Mouse (Mus musculus) stomach, embryonic 14.5 days (tissue): ENCODE measurements around the gene Hephl1. TPM values are rescaled to one million over a fixed set of nuclear protein-coding genes. Genes with fewer than 3 reads are reported as not detected.

Source experiments
- ATAC-seq: fragments of 200-750 bp; cut with Nextera tagmentation; 2 replicates; pipeline ENCODE4 v1.8.0; 2017; ENCODE audit warnings: low read depth, moderate TSS enrichment; ENCODE audit not compliant: insufficient number of reproducible peaks, insufficient read depth, low FRiP score
- H3K27ac ChIP-seq: fragments of 300-500 bp; sonication (generic); 2 replicates; pipeline ENCODE4 v1.5.1; 2014; ENCODE audit warnings: mild to moderate bottlenecking, low read length, moderate library complexity, mixed read lengths
- H3K27me3 ChIP-seq: fragments of 300-500 bp; sonication (generic); 2 replicates; pipeline ENCODE4 v1.6.1; 2014; ENCODE audit warnings: low read length, control low read depth, mixed read lengths; ENCODE audit not compliant: control insufficient read depth, insufficient read depth
- H3K36me3 ChIP-seq: fragments of 300-500 bp; sonication (generic); 2 replicates; pipeline ENCODE4 v1.6.1; 2014; ENCODE audit warnings: mild to moderate bottlenecking, control low read depth, low read length, moderate library complexity, mixed read lengths; ENCODE audit not compliant: control insufficient read depth, insufficient read depth
- H3K4me1 ChIP-seq: fragments of 300-500 bp; sonication (generic); 2 replicates; pipeline ENCODE4 v1.6.1; 2014; ENCODE audit warnings: low read length, control low read depth, mixed read lengths; ENCODE audit not compliant: control insufficient read depth, insufficient read depth
- H3K4me2 ChIP-seq: fragments of 300-500 bp; sonication (generic); replicated peaks from 2 replicates; pipeline ENCODE4 v1.6.1; 2014; ENCODE audit warnings: low read depth, low read length, control low read depth
- H3K4me3 ChIP-seq: fragments of 300-500 bp; sonication (generic); 2 replicates; pipeline ENCODE4 v1.5.1; 2014; ENCODE audit warnings: low read depth, low read length, control low read depth
- H3K9ac ChIP-seq: fragments of 300-500 bp; sonication (generic); replicated peaks from 2 replicates; pipeline ENCODE4 v1.6.1; 2014; ENCODE audit warnings: low read depth, mild to moderate bottlenecking, control low read depth, low read length, moderate library complexity, mixed read lengths
- H3K9me3 ChIP-seq: fragments of 300-500 bp; sonication (generic); 2 replicates; pipeline ENCODE4 v1.6.1; 2016; ENCODE audit warnings: low read depth, low read length, control low read depth; ENCODE audit not compliant: control insufficient read depth
- WGBS: fragments of 180-500 bp; shearing (Covaris S2); extraction: QIAGEN DNeasy Blood & Tissue Kit; methylation state at CpG from one replicate; pipeline ENCODE4 v1.1.7; 2014; 5-methylcytosine and 5-hydroxymethylcytosine counted together
- polyA plus RNA-seq: library from polyadenylated mRNA; unstranded; fragments of >200 nt; fragmentation: Nextera tagmentation; extraction: Ambion mirVana; gene quantifications from 2 replicates; pipeline ENCODE4 v1.2.1, GENCODE M21; 2014

The Hephl1 gene
- polyA plus RNA-seq, 1 experiment from 2014 or later = 0.06 TPM

DNA sequence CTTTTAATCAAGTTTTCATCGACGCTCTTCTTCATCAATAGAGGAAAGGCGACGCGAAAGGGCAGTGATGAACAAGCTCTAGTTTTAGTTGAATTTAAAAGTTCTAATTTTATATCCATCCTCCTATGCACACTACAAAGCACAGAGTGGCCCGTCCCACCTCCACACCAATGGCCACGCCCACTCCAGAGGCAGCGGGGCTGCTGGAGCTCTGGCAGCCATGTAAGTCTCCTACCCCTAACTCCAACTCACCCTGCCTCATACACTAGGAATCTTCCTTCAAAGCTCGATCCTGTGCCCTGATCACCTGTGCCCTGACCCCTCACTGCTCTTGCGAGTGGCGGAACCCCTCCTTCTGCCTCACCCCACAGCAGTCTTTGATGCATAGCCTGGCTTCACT lies 70.4 kb downstream of the Hephl1 start:
- peaks cover 8% of the 10 kb centered on the region; the same call in 1 of the 2 replicates for H3K4me1 ChIP-seq
- no peak for ATAC-seq
- no peak overlapping the region for H3K4me2 ChIP-seq
- H3K9me3 ChIP-seq = no peaks in the 10 kb centered on the region
- no peaks in the 10 kb centered on the region for H3K27me3 ChIP-seq
- H3K27ac ChIP-seq = no peak overlapping the region
- no peak overlapping the region for H3K9ac ChIP-seq
- no peak overlapping the region for H3K4me3 ChIP-seq
- WGBS = 84% methylated on average over 11 of the region's 11 CpGs
- no peaks in the 10 kb centered on the region for H3K36me3 ChIP-seq

DNA sequence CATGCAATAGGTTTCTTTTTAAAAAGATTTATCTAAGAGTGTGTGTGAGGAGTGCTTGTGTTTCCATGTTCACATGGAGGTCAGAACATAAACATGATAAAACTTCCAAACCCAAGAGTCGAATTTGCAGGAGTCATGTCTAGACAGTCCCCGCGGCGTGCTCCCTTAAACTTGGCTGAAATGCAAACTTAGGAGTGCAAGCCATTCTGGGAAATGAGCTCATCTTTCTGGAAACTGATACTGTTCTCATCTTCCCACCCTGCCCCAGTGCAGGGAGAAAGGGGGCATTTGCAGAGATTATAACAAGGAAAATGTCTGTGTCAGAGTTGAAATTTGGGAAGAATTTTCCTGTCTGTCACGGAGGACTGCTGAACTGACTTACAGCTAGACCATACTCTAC lies 72.1 kb downstream of the Hephl1 start:
- 0 out of 2 replicates have a peak, but pooled peaks cover 5% of the 10 kb centered on the region for H3K4me1 ChIP-seq
- no peak overlapping the region for H3K4me3 ChIP-seq
- WGBS = 83% methylated on average over 5 of the region's 5 CpGs

DNA sequence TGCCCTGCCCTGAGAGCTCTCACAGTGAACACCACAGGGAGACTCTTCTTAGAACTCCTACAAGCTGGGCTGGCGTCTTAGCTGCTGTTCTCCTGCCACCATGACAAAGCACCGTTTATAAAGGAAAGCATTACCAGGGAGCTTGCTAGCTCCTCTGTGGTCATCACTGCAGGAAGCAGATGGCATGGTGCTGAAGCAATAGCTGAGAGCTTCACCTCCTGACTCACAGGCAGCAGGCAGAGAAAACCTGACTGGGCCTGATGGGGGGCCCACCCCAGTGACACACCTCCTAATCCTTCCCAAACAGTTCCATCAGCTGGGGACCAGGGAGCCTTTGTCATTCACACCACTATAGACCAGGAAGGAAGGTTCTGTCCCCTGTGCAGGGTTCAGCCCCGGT lies 74.2 kb downstream of the Hephl1 start:
- no peaks in the 10 kb centered on the region for H3K36me3 ChIP-seq
- no peak overlapping the region for H3K9ac ChIP-seq
- no peaks in the 10 kb centered on the region for H3K27me3 ChIP-seq
- no peak overlapping the region for H3K4me2 ChIP-seq
- H3K9me3 ChIP-seq = no peaks in the 10 kb centered on the region
- peak overlapping the region; percentile 63; the same call in 1 of the 2 replicates for H3K27ac ChIP-seq
- 47% methylated on average over 3 of the region's 3 CpGs for WGBS
- no peaks in the 10 kb centered on the region for H3K4me1 ChIP-seq
- no peak overlapping the region for H3K4me3 ChIP-seq
- ATAC-seq = peak; percentile 26; the same call in 1 of the 2 replicates

More for the DNA sequence above, 72.1 kb downstream of the Hephl1 start:
- Histone ChIP-seq H3K9me3 (no peaks in the 10 kb centered on the region), H3K27me3 (no peaks in the 10 kb centered on the region), H3K27ac (no peak overlapping the region), H3K4me2 (no peak overlapping the region), H3K36me3 (no peaks in the 10 kb centered on the region), H3K9ac (no peak overlapping the region)
- no peak for ATAC-seq

DNA sequence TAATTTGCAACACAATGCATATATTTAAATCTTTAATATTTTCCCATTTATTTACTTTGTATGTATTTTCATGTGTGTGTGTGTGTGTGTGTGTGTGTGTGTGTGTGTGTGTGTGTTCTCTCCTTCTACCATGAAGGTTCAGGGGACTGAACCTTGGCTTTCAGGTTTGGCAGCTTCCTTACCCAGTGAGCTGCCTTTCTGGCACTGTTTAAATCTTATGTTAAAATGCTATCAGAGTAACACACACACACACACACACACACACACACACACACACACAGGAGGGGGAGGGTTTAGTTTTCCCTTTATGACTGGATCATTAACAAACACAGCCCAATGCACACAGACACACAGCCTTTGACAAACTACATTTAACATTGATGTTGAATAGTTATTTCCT lies 74.7 kb downstream of the Hephl1 start:
- Histone ChIP-seq H3K4me3 (no peak overlapping the region), H3K4me2 (no peak overlapping the region), H3K36me3 (no peaks in the 10 kb centered on the region), H3K9ac (no peak overlapping the region), H3K9me3 (no peaks in the 10 kb centered on the region), H3K4me1 (no peaks in the 10 kb centered on the region), H3K27me3 (no peaks in the 10 kb centered on the region), H3K27ac (no peak overlapping the region)
- peak; percentile 54 for ATAC-seq

DNA sequence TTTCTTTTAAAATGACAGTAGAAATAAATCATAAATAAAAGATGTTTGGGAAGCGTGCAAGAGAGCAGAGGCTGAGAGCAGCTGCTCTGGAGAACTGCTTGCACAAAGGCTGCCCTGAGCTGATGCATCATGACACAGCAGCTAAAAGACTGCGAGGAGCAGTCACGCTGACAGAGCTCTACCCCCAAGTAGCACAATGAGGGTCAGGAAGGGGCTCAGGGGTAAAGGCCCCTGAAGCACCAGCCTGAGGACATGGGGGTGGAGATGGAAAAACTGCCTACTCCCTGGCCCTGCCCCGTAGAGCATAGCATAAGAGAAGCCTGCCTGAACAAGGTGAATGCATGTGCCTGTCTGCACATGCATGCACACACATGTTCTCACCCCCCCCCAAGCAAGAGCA lies 75.1 kb downstream of the Hephl1 start:
- Histone ChIP-seq H3K4me2 (no peak overlapping the region), H3K4me1 (no peaks in the 10 kb centered on the region), H3K27me3 (no peaks in the 10 kb centered on the region), H3K36me3 (no peaks in the 10 kb centered on the region), H3K9ac (no peak overlapping the region), H3K9me3 (no peaks in the 10 kb centered on the region), H3K27ac (no peak overlapping the region), H3K4me3 (no peak overlapping the region)
- WGBS = 42% methylated on average over 4 of the region's 4 CpGs
- peak; percentile 42; the same call in 1 of the 2 replicates for ATAC-seq

DNA sequence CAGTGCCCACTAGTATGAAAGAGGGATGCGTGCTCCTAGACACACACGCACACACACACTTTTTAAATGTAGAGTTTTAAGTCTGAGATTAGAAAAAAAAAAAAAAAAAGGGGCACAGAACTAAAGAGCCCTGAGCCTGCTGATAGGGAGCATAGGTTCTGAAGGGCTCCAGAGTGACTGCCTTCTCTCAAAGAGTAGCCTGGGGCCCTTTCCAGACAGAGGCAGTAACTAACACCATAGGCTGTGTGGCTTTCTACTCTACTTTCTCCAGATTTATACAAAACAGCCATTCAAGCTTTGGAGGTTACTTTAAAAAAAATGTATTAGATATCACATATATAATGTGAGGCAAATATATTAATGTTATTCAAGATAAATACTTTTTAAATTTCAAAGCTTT lies 75.5 kb downstream of the Hephl1 start:
- no peaks in the 10 kb centered on the region for H3K4me1 ChIP-seq
- no peaks in the 10 kb centered on the region for H3K27me3 ChIP-seq
- ATAC-seq = no peak
- no peak overlapping the region for H3K4me2 ChIP-seq
- no peak overlapping the region for H3K4me3 ChIP-seq
- WGBS = 98% methylated on average over 2 of the region's 2 CpGs
- H3K36me3 ChIP-seq = no peaks in the 10 kb centered on the region
- no peak overlapping the region for H3K27ac ChIP-seq
- H3K9ac ChIP-seq = no peak overlapping the region
- H3K9me3 ChIP-seq = no peaks in the 10 kb centered on the region

DNA sequence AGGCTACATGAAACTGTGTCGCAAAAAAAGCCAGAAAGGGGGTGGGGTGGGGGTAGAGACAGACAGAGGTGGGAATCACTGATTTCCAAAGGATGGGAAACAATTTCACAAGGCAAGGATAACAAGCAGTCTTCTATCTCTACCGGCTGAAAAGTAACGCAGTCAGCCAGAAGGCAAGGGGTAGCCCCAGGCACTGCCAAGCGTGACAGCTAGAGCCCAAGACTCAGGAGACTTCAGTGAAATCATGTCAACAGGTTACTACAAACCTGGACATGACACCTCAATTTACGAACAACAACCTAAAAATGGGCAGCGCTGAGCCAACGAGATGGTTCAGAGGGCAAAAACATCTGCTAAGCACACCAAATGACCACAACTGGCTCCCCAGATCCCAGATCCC lies 75.9 kb downstream of the Hephl1 start:
- no peak for ATAC-seq
- H3K27me3 ChIP-seq = no peaks in the 10 kb centered on the region
- no peaks in the 10 kb centered on the region for H3K9me3 ChIP-seq
- no peak overlapping the region for H3K27ac ChIP-seq
- WGBS = 97% methylated on average over 7 of the region's 7 CpGs
- no peak overlapping the region for H3K4me3 ChIP-seq
- H3K4me1 ChIP-seq = no peaks in the 10 kb centered on the region
- no peak overlapping the region for H3K4me2 ChIP-seq
- H3K36me3 ChIP-seq = no peaks in the 10 kb centered on the region
- H3K9ac ChIP-seq = no peak overlapping the region

DNA sequence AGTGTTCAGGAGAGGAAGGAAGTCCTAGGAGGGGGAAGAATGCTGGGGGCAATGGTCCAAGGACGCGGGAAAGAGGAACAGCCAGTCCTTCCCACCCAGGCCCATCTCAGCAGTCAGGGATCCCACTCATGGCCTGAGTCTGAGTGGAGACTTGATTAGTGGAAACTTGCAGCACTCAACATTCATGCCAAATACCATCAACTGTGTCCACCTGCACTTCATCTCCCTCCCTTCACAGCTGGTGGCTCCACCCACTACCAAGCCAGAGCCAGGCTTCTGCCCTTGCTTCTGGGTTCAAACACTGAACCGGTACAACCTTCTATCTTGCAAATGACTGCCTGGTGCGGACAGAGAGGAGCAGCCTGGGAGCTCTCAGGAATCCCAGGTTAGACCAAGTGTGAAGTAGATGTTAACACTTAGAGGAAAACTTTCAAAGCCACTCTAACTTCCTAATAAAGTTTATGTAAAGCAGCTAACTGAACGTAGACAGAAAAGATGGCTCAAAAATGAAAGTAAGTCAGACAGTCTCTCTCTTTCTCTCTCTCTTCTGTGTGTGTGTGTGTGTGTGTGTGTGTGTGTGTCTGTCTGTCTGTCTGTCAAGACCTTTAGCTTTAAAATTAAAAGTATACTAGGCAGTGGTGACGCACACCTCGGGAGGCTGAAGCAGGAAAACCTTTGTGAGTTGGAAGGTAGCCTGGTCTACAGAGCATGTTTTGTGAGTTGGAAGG lies 77.2 kb downstream of the Hephl1 start:
- H3K4me1 ChIP-seq = no peaks in the 10 kb centered on the region
- no peak overlapping the region for H3K9ac ChIP-seq
- no peak overlapping the region for H3K4me3 ChIP-seq
- H3K27ac ChIP-seq = no peak overlapping the region
- no peaks in the 10 kb centered on the region for H3K36me3 ChIP-seq
- no peak overlapping the region for H3K4me2 ChIP-seq
- WGBS = 81% methylated on average over 7 of the region's 7 CpGs
- no peak for ATAC-seq
- H3K27me3 ChIP-seq = no peaks in the 10 kb centered on the region
- no peaks in the 10 kb centered on the region for H3K9me3 ChIP-seq
